Mouse (Mus musculus) embryonic facial prominence, embryonic 10.5 days (tissue): ENCODE data around the gene Rad54l. TPM values are rescaled to one million over a fixed set of nuclear protein-coding genes. Genes with fewer than 3 reads are reported as not detected.

Experiments used
- DNase-seq: peaks from one replicate; pipeline ENCODE4 v3.0.0-alpha.2; 2017; ENCODE audit warnings: low spot score
- H3K27ac ChIP-seq: fragments of 300-500 bp; sonication (generic); replicated peaks from 2 replicates; pipeline ENCODE4 v1.5.1; 2016; ENCODE audit warnings: mild to moderate bottlenecking
- H3K27me3 ChIP-seq: fragments of 300-500 bp; sonication (generic); replicated peaks from 2 replicates; pipeline ENCODE4 v1.6.1; 2016; ENCODE audit warnings: low read depth, mild to moderate bottlenecking; ENCODE audit not compliant: poor library complexity, severe bottlenecking
- H3K36me3 ChIP-seq: fragments of 300-500 bp; sonication (generic); replicated peaks from 2 replicates; pipeline ENCODE4 v1.6.1; 2016; ENCODE audit warnings: mild to moderate bottlenecking, moderate library complexity
- H3K4me1 ChIP-seq: fragments of 300-500 bp; sonication (generic); 2 replicates; pipeline ENCODE4 v1.6.1; 2016
- H3K4me3 ChIP-seq: fragments of 300-500 bp; sonication (generic); 2 replicates; pipeline ENCODE4 v1.5.1; 2016; ENCODE audit warnings: mild to moderate bottlenecking, moderate library complexity
- H3K9me3 ChIP-seq: fragments of 300-500 bp; sonication (generic); 2 replicates; pipeline ENCODE4 v1.6.1; 2016; ENCODE audit warnings: mild to moderate bottlenecking
- WGBS: fragments of 180-500 bp; shearing (Covaris S2); methylation state at CpG from one replicate; pipeline ENCODE4 v1.1.7; 2016; 5-methylcytosine and 5-hydroxymethylcytosine counted together
- polyA plus RNA-seq: library from polyadenylated mRNA; unstranded; fragments of >200 nt; fragmentation: Nextera tagmentation; extraction: Ambion mirVana; gene quantifications from 2 replicates; pipeline ENCODE4 v1.2.1, GENCODE M21; 2016

Rad54l gene
- polyA plus RNA-seq, 1 experiment from 2014 or later = 77.2 TPM

- Histone ChIP-seq H3K27me3 (no peaks in the 10 kb centered on the region), H3K4me3 (peak within 1 kb of the TSS; percentile 70), H3K4me1 (peaks cover 19% of the 10 kb centered on the region), H3K27ac (peak within 1 kb of the TSS; percentile 86), H3K9me3 (no peaks in the 10 kb centered on the region), H3K36me3 (0 out of 2 replicates have a peak, but pooled peaks cover 2% of the 10 kb centered on the region)
- WGBS = under 1% methylated on average over 35 of the region's 35 CpGs
- peak; percentile 91 for DNase-seq
Measured at GRCm38 (mm10) chr4:116053399-116053961, 70.0 kb downstream of the Rad54l start, which contains the start of gene Nsun4. Gene Nsun4 (minus strand): TSS chr4:116053876.

GRCm38 (mm10) chr4:116052526-116053293 is 70.8 kb downstream of the Rad54l start:
- WGBS = 9% methylated on average over 22 of the region's 22 CpGs

DNA sequence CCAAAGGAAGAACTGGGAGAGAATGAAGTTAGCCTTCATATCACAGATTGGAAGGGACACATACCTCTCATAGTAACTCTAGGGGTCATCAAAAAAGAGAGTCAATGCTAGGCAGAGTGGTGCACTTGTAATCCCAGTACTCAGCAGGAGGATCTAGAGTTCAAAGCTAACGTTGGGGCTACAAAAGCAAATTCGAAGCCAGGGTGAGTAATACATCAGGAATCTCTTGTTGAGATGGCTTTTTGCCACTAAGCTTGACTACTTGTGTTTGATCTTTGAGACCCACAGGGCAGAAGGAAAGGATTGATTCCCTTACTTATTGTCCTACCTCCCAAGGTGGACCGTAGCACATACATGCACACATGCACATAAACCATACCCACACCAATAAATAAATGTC is 74.3 kb downstream of the Rad54l start:
- H3K27me3 ChIP-seq = no peaks in the 10 kb centered on the region
- H3K9me3 ChIP-seq = no peaks in the 10 kb centered on the region
- H3K4me1 ChIP-seq = peaks cover 19% of the 10 kb centered on the region
- H3K4me3 ChIP-seq = no peak overlapping the region
- 85% methylated on average over 3 of the region's 3 CpGs for WGBS
- H3K36me3 ChIP-seq = peaks cover 16% of the 10 kb centered on the region
- no peak for DNase-seq
- no peak overlapping the region for H3K27ac ChIP-seq

More at GRCm38 (mm10) chr4:116052526-116053293, 70.8 kb downstream of the Rad54l start:
- DNase-seq = peak; percentile 53
- Histone ChIP-seq H3K36me3 (peaks cover 9% of the 10 kb centered on the region), H3K4me1 (peaks cover 19% of the 10 kb centered on the region), H3K27me3 (no peaks in the 10 kb centered on the region), H3K27ac (peak overlapping the region; percentile 86), H3K4me3 (peak overlapping the region; percentile 70), H3K9me3 (no peaks in the 10 kb centered on the region)

DNA sequence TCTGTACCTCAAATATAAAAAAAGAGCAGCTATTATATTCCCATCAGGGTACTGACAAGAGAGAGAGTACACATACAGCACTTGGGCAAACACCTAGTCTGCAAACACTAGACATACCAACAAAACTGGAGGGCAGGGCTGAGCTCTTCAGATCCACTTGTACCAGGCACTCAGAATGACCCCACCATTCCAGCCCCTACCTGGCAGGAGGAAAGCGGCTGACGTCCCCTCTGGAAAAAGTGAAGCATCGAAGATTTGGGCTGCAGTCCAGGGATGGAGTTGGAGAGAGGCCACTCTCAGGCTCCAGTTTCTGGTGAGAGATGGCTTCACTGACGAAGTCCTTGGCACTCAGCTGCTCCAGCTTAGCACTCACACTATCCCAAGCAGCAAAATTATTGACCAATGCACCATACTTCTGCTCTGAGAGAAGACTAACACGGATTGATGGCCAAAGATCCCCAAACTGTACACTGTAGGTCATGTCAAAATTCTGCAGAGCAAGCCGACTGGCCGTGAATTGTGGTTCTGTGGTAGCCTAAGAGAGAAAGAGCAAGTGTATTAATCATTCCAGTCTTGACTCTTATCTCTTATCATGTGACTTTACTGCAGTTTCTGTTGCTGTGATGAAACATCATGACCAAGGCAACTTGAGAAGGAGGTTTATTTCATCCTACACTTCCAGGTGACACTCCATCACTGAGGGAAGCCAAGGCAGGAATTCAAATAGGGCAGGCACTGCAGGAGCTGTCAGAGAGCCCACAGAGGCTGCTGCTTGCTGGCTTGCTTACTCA is 75.2 kb downstream of the Rad54l start:
- H3K4me3 ChIP-seq = no peak overlapping the region
- H3K9me3 ChIP-seq = no peaks in the 10 kb centered on the region
- no peak overlapping the region for H3K27ac ChIP-seq
- peaks cover 22% of the 10 kb centered on the region for H3K36me3 ChIP-seq
- DNase-seq = no peak
- H3K4me1 ChIP-seq = peaks cover 13% of the 10 kb centered on the region
- no peaks in the 10 kb centered on the region for H3K27me3 ChIP-seq
- WGBS = 83% methylated on average over 7 of the region's 7 CpGs

DNA sequence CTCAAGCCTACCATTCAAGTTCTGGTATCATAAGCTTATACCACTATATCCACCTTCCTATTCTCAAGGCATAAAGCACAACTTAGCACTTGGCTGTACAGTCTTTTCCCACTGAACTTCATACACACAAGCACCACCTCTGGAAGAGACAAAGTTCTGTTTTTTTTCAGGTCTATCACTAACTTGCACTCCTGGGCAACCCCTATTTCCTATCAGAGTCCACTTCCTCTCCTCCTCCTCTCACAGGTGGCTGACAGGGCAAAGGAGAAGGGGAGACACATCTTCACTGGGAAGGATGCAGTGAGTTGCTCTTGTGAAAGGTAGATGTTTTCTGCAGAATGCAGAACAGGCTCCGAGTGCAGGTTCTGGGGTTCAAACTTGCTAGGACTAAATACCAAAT is 75.8 kb downstream of the Rad54l start:
- no peaks in the 10 kb centered on the region for H3K27me3 ChIP-seq
- H3K9me3 ChIP-seq = no peaks in the 10 kb centered on the region
- DNase-seq = no peak
- H3K4me3 ChIP-seq = no peak overlapping the region
- peaks cover 29% of the 10 kb centered on the region for H3K36me3 ChIP-seq
- no peak overlapping the region for H3K27ac ChIP-seq
- H3K4me1 ChIP-seq = peaks cover 7% of the 10 kb centered on the region
- WGBS = 93% methylated on average over 1 of the region's 1 CpGs

DNA sequence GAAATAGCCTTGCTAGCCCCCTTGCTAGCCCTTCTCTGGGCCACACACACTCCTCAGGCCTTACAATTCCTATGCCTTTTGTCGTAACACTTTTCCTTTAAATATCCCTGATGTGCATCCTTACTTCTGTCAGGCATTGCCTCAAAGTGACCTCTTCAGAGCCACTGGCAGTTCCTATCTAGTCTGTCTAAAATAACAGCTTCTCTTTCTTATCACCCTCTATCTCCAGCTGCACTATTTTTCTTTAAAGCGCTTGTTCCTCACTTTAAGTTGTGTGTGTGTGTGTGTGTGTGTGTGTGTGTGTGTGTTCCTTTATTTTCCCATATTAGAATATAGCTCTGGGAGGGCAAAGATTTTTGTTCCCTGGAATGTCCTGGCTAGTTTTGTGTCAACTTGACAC is 76.9 kb downstream of the Rad54l start:
- Histone ChIP-seq H3K9me3 (no peaks in the 10 kb centered on the region), H3K27me3 (no peaks in the 10 kb centered on the region), H3K27ac (no peak overlapping the region), H3K36me3 (peaks cover 40% of the 10 kb centered on the region), H3K4me1 (no peaks in the 10 kb centered on the region), H3K4me3 (no peak overlapping the region)
- DNase-seq = no peak
- 89% methylated on average over 2 of the region's 2 CpGs for WGBS

Other genes with a start within 250 kb of the Rad54l start
- gene Kncn, start 239.3 kb downstream of the Rad54l start, polyA plus RNA-seq = not detected in 2 replicates
- gene 6430628N08Rik, start 233.0 kb downstream of the Rad54l start, polyA plus RNA-seq = 0.09 TPM in 1 of 2 replicates, not detected in the other
- 1.7 and 2.5 TPM in 2 replicates for gene Dmbx1, start 183.8 kb downstream of the Rad54l start, polyA plus RNA-seq
- 2.3 and 2.4 TPM in 2 replicates for gene Faah, start 105.8 kb downstream of the Rad54l start, polyA plus RNA-seq
- gene Nsun4, start 69.8 kb downstream of the Rad54l start, polyA plus RNA-seq = 18.2 and 18.7 TPM in 2 replicates
- 449 and 463 TPM in 2 replicates for gene Uqcrh, start 48.6 kb downstream of the Rad54l start, polyA plus RNA-seq
- 76.2 and 76.9 TPM in 2 replicates for gene Lrrc41, start 48.4 kb downstream of the Rad54l start, polyA plus RNA-seq
- gene Pomgnt1, start 150 bp upstream of the Rad54l start, polyA plus RNA-seq = 57.6 and 61.4 TPM in 2 replicates
- 1.7 and 2.2 TPM in 2 replicates for gene Lurap1, start 27.6 kb upstream of the Rad54l start, polyA plus RNA-seq
- 0.11 and 0.24 TPM in 2 replicates for gene Tspan1, start 43.9 kb upstream of the Rad54l start, polyA plus RNA-seq
- not detected in 2 replicates for gene 1700042G07Rik, start 49.7 kb upstream of the Rad54l start, polyA plus RNA-seq
- not detected in 2 replicates for gene Gm49337, start 49.7 kb upstream of the Rad54l start, polyA plus RNA-seq
- gene Pik3r3, start 97.9 kb upstream of the Rad54l start, polyA plus RNA-seq = 43.7 and 45.7 TPM in 2 replicates